Mouse (Mus musculus) bone marrow, adult 2 months (tissue): ENCODE measurements around the gene Prdm4.
A peak's percentile ranks its signal among the peaks of the same experiment; 100 is the strongest.

Experiments
- CTCF ChIP-seq: fragments of 200-500 bp; IDR thresholded peaks from 2 replicates; pipeline ENCODE4 v1.5.1; 2011; ENCODE audit warnings: low read length, control low read depth; ENCODE audit not compliant: control insufficient read depth, insufficient read depth
- POLR2A ChIP-seq: fragments of 200-500 bp; IDR thresholded peaks from 2 replicates; pipeline ENCODE4 v1.6.1; 2011; ENCODE audit warnings: low read depth, mild to moderate bottlenecking, control low read depth, low read length, borderline replicate concordance; ENCODE audit not compliant: control insufficient read depth

GRCm38 (mm10) chr10:85957464-85957950 lies 40.6 kb upstream of the Prdm4 start, which contains the start of gene Rtcb:
- TF ChIP-seq POLR2A (peak; percentile 35; the same call in 1 of the 2 replicates), CTCF (no peak)
